In genomic region chr8:76383583-76384281, GRCm38 (mm10) we compare ENCODE assay signal across 23 mouse cellular contexts.
A peak's percentile ranks its signal among the peaks of the same experiment; 100 is the strongest.
DNase-seq lines count a peak whose midpoint lies in the region; ATAC-seq lines count a peak whose summit lies in the region.
"Had no signal": no experiment of that assay in that cellular context is flagged by ENCODE, and none has a peak within 500 bp of the region (broad histone marks: within the 10 kb centered on the region; RNA-seq: fewer than 3 reads in every experiment).

No protein-coding gene starts in this region.

- H3K27me3 ChIP-seq in forebrain, embryonic 11.5 days (ENCODE audit: control insufficient read depth, insufficient read depth, low read length), result no peaks in the 10 kb centered on the region
- no peaks in the 10 kb centered on the region for H3K27me3 ChIP-seq in forebrain, embryonic 10.5 days (ENCODE audit: poor library complexity, severe bottlenecking)
- no peaks in the 10 kb centered on the region for H3K27me3 ChIP-seq in midbrain, embryonic 15.5 days (replicated peaks)
- H3K27me3 ChIP-seq: heart, embryonic 15.5 days; kidney, embryonic 15.5 days had no signal

- DNase-seq in forebrain, embryonic 11.5 days (ENCODE audit: low spot score), result no peak
- no peak for DNase-seq in forebrain, embryonic 10.5 days (ENCODE audit: extremely low spot score, low spot score)
- peak; percentile 12 for DNase-seq in layer of hippocampus, adult 9-11 months
- no peak for DNase-seq in layer of hippocampus, postnatal 25 days (ENCODE audit: extremely low spot score in 1 of 2, low spot score in 1 of 2)
- DNase-seq in brain, embryonic 18.5 days (ENCODE audit: low read depth, low spot score), result peak; percentile 43
- no peak for DNase-seq in cerebellum, adult 11 months
- no peak for DNase-seq in urinary bladder, postnatal 14 days (ENCODE audit: low spot score)
- DNase-seq: adrenal gland, postnatal 10 days; cerebellum, adult 18-20 months; gastrocnemius, postnatal 14 days; kidney, postnatal 4 days; lung, postnatal 10 days; spleen, adult 18-20 months; thymus, postnatal 36 days had no signal

- ATAC-seq in forebrain, embryonic 11.5 days (replicated peaks; ENCODE audit: low FRiP score), result peak; percentile 82
- peak; percentile 27; the same call in 1 of the 2 replicates for ATAC-seq in midbrain, embryonic 15.5 days (replicated peaks)
- ATAC-seq: activated CD4-positive, CD25-positive, alpha-beta regulatory T cell, adult 4 months; CD4-positive, CD25-positive, alpha-beta regulatory T cell, adult 4 months; intestine, postnatal 0 days had no signal

- H3K9me3 ChIP-seq in forebrain, embryonic 11.5 days (ENCODE audit: control insufficient read depth, low read length), result no peaks in the 10 kb centered on the region
- no peaks in the 10 kb centered on the region for H3K9me3 ChIP-seq in forebrain, embryonic 10.5 days
- H3K9me3 ChIP-seq in midbrain, embryonic 15.5 days, result no peaks in the 10 kb centered on the region
- H3K9me3 ChIP-seq: heart, embryonic 15.5 days; kidney, embryonic 15.5 days had no signal

- no peak overlapping the region for H3K4me2 ChIP-seq in forebrain, embryonic 11.5 days (ENCODE audit: low read depth, low read length, severe bottlenecking)
- H3K4me2 ChIP-seq in midbrain, embryonic 15.5 days, result no peak overlapping the region
- H3K4me2 ChIP-seq: heart, embryonic 15.5 days; kidney, embryonic 15.5 days had no signal

- H3K27ac ChIP-seq in forebrain, embryonic 11.5 days (ENCODE audit: low read depth, low read length), result no peak overlapping the region
- no peak overlapping the region for H3K27ac ChIP-seq in forebrain, embryonic 10.5 days
- H3K27ac ChIP-seq in midbrain, embryonic 15.5 days, result no peak overlapping the region
- H3K27ac ChIP-seq: heart, adult 2 months; heart, embryonic 15.5 days; kidney, embryonic 15.5 days; liver, embryonic 14.5 days had no signal

- no peaks in the 10 kb centered on the region for H3K4me1 ChIP-seq in forebrain, embryonic 11.5 days (replicated peaks; ENCODE audit: control insufficient read depth, insufficient read depth, low read length)
- H3K4me1 ChIP-seq in forebrain, embryonic 10.5 days, result peaks cover 10% of the 10 kb centered on the region
- 0 out of 2 replicates have a peak, but pooled peaks cover 5% of the 10 kb centered on the region for H3K4me1 ChIP-seq in midbrain, embryonic 15.5 days
- H3K4me1 ChIP-seq: heart, embryonic 15.5 days had no signal

- WGBS in forebrain, embryonic 11.5 days, result 29% methylated on average over 5 of the region's 5 CpGs
- WGBS in forebrain, embryonic 10.5 days, result 44% methylated on average over 5 of the region's 5 CpGs
- 31% methylated on average over 5 of the region's 5 CpGs for WGBS in midbrain, embryonic 15.5 days

- no peak overlapping the region for H3K4me3 ChIP-seq in forebrain, embryonic 11.5 days (ENCODE audit: low read depth, low read length)
- H3K4me3 ChIP-seq in forebrain, embryonic 10.5 days, result no peak overlapping the region
- H3K4me3 ChIP-seq in midbrain, embryonic 15.5 days, result no peak overlapping the region
- H3K4me3 ChIP-seq: heart, adult 2 months; heart, embryonic 15.5 days; kidney, embryonic 15.5 days; myocyte had no signal

- no peaks in the 10 kb centered on the region for H3K36me3 ChIP-seq in forebrain, embryonic 11.5 days (ENCODE audit: control insufficient read depth, insufficient read depth, low read length)
- no peaks in the 10 kb centered on the region for H3K36me3 ChIP-seq in forebrain, embryonic 10.5 days (replicated peaks)
- no peaks in the 10 kb centered on the region for H3K36me3 ChIP-seq in midbrain, embryonic 15.5 days (replicated peaks)
- H3K36me3 ChIP-seq: heart, embryonic 15.5 days; kidney, embryonic 15.5 days had no signal

- no peak overlapping the region for H3K9ac ChIP-seq in forebrain, embryonic 11.5 days (ENCODE audit: low read length)
- H3K9ac ChIP-seq in midbrain, embryonic 15.5 days, result no peak overlapping the region
- H3K9ac ChIP-seq: heart, embryonic 15.5 days; kidney, embryonic 15.5 days; liver, embryonic 14.5 days had no signal

Comparison
In these comparisons a context has a peak if more than half of its experiments do, and no peak if none do; other contexts are left out.
1. DNase-seq: peak in layer of hippocampus, adult 9-11 months (single experiment) and brain, embryonic 18.5 days (single experiment); none in forebrain, embryonic 11.5 days (single experiment), forebrain, embryonic 10.5 days (single experiment), layer of hippocampus, postnatal 25 days (0 of 2), cerebellum, adult 11 months (single experiment) and urinary bladder, postnatal 14 days (single experiment).